Mouse (Mus musculus): Measurements from ENCODE around the gene Gm21188. TPM values are rescaled to one million over a fixed set of nuclear protein-coding genes. Genes with fewer than 3 reads are reported as not detected.
"Not testable (repeated sequence)": the region's sequence is repeated elsewhere in the genome, so short reads cannot be mapped to it uniquely, and the experiment has no call there.

The Gm21188 gene
- polyA plus RNA-seq, 2 experiments, result 0.08 to 0.34 TPM

- H3K27me3 ChIP-seq (ENCODE audit: control insufficient read depth, insufficient read depth, low read length); H3K36me3 ChIP-seq (replicated peaks; ENCODE audit: control insufficient read depth, insufficient read depth, low read depth); ATAC-seq (ENCODE audit: insufficient read depth); H3K9me3 ChIP-seq (ENCODE audit: control insufficient read depth, low read length); H3K4me2 ChIP-seq (ENCODE audit: low read depth); H3K4me3 ChIP-seq (ENCODE audit: insufficient read depth in 1 of 2, low read depth in 2 of 2, low read length in 2 of 2); DNase-seq (ENCODE audit: low read depth in 3 of 3, low spot score in 3 of 3); H3K27ac ChIP-seq; H3K9ac ChIP-seq (replicated peaks); H3K4me1 ChIP-seq (replicated peaks; ENCODE audit: control insufficient read depth in 2 of 2, insufficient read depth in 2 of 2, low read length in 1 of 2): not testable (repeated sequence)
- no CpG with 5 or more reads among the region's 17 CpGs for WGBS (ENCODE audit: insufficient replicate concordance)
These were observed 25.1 kb downstream of the Gm21188 start, which contains the start of gene Gm36079 for GRCm38 (mm10) chr13:120026911-120027310. TSS of gene Gm36079 (minus strand) at chr13:120027011.

- 5% methylated on average over 3 of the region's 13 CpGs for WGBS (ENCODE audit: insufficient replicate concordance)
- H3K4me3 ChIP-seq (ENCODE audit: insufficient read depth in 1 of 2, low read depth in 2 of 2, low read length in 2 of 2); DNase-seq (ENCODE audit: low read depth in 3 of 3, low spot score in 3 of 3); H3K36me3 ChIP-seq (replicated peaks; ENCODE audit: control insufficient read depth, insufficient read depth, low read depth); H3K4me2 ChIP-seq (ENCODE audit: low read depth); H3K27me3 ChIP-seq (ENCODE audit: control insufficient read depth, insufficient read depth, low read length); H3K9me3 ChIP-seq (ENCODE audit: control insufficient read depth, low read length); ATAC-seq (ENCODE audit: insufficient read depth); H3K9ac ChIP-seq (replicated peaks); H3K4me1 ChIP-seq (replicated peaks; ENCODE audit: control insufficient read depth in 2 of 2, insufficient read depth in 2 of 2, low read length in 1 of 2); H3K27ac ChIP-seq: not testable (repeated sequence)
These were observed 25.6 kb downstream of the Gm21188 start for GRCm38 (mm10) chr13:120026373-120026772.

DNA sequence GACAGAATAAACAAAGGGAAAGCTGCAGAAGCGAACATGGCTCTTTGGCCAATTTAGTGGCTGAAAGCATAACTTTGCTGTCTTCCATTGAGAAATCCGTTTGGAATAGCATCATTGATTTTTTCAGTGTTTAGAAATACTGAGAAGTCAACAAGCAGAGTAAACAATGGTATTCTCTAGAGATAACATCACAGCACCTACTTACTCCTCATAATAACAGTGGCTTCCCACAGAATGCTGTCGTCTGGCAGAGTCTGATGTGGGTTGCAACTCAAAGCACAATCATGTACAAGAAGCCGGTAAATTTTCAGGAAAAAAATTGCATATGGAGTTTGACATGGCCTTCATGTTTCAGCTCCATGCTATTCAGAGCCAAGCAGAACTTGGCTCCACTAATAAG is 26.4 kb downstream of the Gm21188 start:
- not testable (repeated sequence) for H3K4me3 ChIP-seq (ENCODE audit: insufficient read depth in 1 of 2, low read depth in 2 of 2, low read length in 2 of 2); H3K9ac ChIP-seq (replicated peaks); H3K27ac ChIP-seq; H3K27me3 ChIP-seq (ENCODE audit: control insufficient read depth, insufficient read depth, low read length); H3K9me3 ChIP-seq (ENCODE audit: control insufficient read depth, low read length); H3K36me3 ChIP-seq (replicated peaks; ENCODE audit: control insufficient read depth, insufficient read depth, low read depth); H3K4me2 ChIP-seq (ENCODE audit: low read depth); ATAC-seq (ENCODE audit: insufficient read depth); DNase-seq (ENCODE audit: low read depth in 3 of 3, low spot score in 3 of 3); H3K4me1 ChIP-seq (replicated peaks; ENCODE audit: control insufficient read depth in 2 of 2, insufficient read depth in 2 of 2, low read length in 1 of 2)
- WGBS (ENCODE audit: insufficient replicate concordance), result 6% methylated on average over 4 of the region's 4 CpGs

GRCm38 (mm10) chr13:120025004-120025403 is 27.0 kb downstream of the Gm21188 start:
- 3% methylated on average over 20 of the region's 21 CpGs for WGBS (ENCODE audit: insufficient replicate concordance)

DNA sequence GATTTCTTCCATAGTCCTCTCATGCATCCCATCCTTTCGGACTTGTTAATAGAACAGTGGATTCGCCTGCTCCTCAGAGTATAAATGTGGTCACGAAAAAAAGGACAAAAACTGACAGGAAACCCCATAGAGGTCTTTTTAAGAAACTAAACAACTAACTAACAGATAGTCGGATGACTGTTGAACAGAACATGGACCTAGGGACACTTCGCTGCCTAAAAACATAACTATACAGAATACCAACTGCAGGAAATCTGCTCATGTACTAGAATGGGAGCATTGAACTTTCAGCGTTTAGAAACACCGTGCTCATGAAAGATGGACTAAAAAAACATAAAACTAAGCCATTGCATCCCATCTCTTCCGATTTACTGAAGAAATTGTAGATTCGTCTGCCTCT is 27.4 kb downstream of the Gm21188 start:
- not testable (repeated sequence) for H3K4me2 ChIP-seq (ENCODE audit: low read depth); H3K9ac ChIP-seq (replicated peaks); H3K36me3 ChIP-seq (replicated peaks; ENCODE audit: control insufficient read depth, insufficient read depth, low read depth); H3K4me1 ChIP-seq (replicated peaks; ENCODE audit: control insufficient read depth in 2 of 2, insufficient read depth in 2 of 2, low read length in 1 of 2); ATAC-seq (ENCODE audit: insufficient read depth); H3K9me3 ChIP-seq (ENCODE audit: control insufficient read depth, low read length); H3K27me3 ChIP-seq (ENCODE audit: control insufficient read depth, insufficient read depth, low read length); H3K27ac ChIP-seq; DNase-seq (ENCODE audit: low read depth in 3 of 3, low spot score in 3 of 3); H3K4me3 ChIP-seq (ENCODE audit: insufficient read depth in 1 of 2, low read depth in 2 of 2, low read length in 2 of 2)
- WGBS (ENCODE audit: insufficient replicate concordance), result 9% methylated on average over 9 of the region's 9 CpGs

More at GRCm38 (mm10) chr13:120025004-120025403, 27.0 kb downstream of the Gm21188 start:
- H3K4me2 ChIP-seq (ENCODE audit: low read depth); ATAC-seq (ENCODE audit: insufficient read depth); H3K4me1 ChIP-seq (replicated peaks; ENCODE audit: control insufficient read depth in 2 of 2, insufficient read depth in 2 of 2, low read length in 1 of 2); H3K27ac ChIP-seq; H3K27me3 ChIP-seq (ENCODE audit: control insufficient read depth, insufficient read depth, low read length); H3K9me3 ChIP-seq (ENCODE audit: control insufficient read depth, low read length); H3K4me3 ChIP-seq (ENCODE audit: insufficient read depth in 1 of 2, low read depth in 2 of 2, low read length in 2 of 2); DNase-seq (ENCODE audit: low read depth in 3 of 3, low spot score in 3 of 3); H3K9ac ChIP-seq (replicated peaks); H3K36me3 ChIP-seq (replicated peaks; ENCODE audit: control insufficient read depth, insufficient read depth, low read depth): not testable (repeated sequence)

DNA sequence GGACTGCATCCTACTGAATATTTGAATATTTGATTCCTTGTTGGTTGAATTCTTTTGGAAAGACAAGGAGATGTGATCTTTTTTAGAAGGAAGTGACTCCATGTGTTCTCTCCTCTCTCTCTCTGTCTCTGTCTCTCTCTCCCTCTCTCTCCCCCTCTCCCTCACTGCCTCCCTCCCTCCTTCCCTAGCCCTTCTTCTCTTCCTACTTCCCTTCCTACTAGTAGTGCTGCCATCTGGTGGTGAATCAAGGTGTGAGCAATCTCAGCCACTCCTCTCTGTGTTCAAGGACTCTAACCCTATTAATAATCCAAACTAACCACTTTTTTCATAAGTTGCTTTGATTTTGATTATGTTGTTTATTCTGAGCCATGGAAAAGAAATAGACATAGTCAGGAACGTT is 30.5 kb downstream of the Gm21188 start:
- TF ChIP-seq CTCF (IDR thresholded peaks at IDR 0.05; ENCODE audit: low read depth), result peak; percentile 31
- not testable (repeated sequence) for H3K9ac ChIP-seq (replicated peaks); DNase-seq (ENCODE audit: low read depth in 3 of 3, low spot score in 3 of 3); H3K9me3 ChIP-seq (ENCODE audit: control insufficient read depth, low read length); H3K4me2 ChIP-seq (ENCODE audit: low read depth); H3K4me1 ChIP-seq (replicated peaks; ENCODE audit: control insufficient read depth in 2 of 2, insufficient read depth in 2 of 2, low read length in 1 of 2); H3K36me3 ChIP-seq (replicated peaks; ENCODE audit: control insufficient read depth, insufficient read depth, low read depth); H3K4me3 ChIP-seq (ENCODE audit: insufficient read depth in 1 of 2, low read depth in 2 of 2, low read length in 2 of 2); ATAC-seq (ENCODE audit: insufficient read depth); H3K27ac ChIP-seq; H3K27me3 ChIP-seq (ENCODE audit: control insufficient read depth, insufficient read depth, low read length)
- no CpG with 5 or more reads among the region's 1 CpGs for WGBS (ENCODE audit: insufficient replicate concordance)

DNA sequence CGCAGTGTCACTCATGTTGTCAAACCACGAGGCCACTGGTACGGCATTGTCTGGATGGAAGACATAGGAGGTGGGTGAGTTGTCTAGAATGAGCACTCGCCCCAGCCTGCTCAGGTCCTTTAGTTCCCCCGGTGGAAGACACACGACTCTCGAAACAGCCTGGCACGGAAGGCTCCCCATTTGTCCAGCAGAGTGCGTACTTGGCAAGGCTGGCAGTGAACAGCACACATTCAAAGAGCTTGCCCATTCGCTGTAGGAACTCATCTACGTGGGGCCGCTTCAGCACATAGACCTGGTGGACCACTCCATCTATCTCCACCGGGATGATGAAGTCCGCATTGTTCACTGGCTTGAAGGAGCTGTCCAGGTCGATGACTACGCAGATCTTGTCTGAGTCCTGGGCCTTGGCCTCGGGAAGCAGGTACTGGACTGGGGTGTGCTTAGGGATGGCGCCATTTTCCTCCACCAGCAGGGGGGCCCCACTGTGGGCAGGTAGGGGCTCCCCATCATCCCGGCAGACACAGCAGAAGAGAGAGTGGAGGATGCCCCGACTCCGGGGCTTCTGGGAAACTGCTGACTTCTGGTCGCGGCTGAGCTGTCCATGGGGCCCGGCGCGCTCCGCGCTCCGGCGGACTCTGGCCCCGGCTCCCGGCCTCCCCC is 36.5 kb downstream of the Gm21188 start:
- H3K4me3 ChIP-seq (ENCODE audit: insufficient read depth in 1 of 2, low read depth in 2 of 2, low read length in 2 of 2); ATAC-seq (ENCODE audit: insufficient read depth); H3K27me3 ChIP-seq (ENCODE audit: control insufficient read depth, insufficient read depth, low read length); H3K4me1 ChIP-seq (replicated peaks; ENCODE audit: control insufficient read depth in 2 of 2, insufficient read depth in 2 of 2, low read length in 1 of 2); H3K4me2 ChIP-seq (ENCODE audit: low read depth); DNase-seq (ENCODE audit: low read depth in 3 of 3, low spot score in 3 of 3); H3K9ac ChIP-seq (replicated peaks); H3K27ac ChIP-seq; H3K36me3 ChIP-seq (replicated peaks; ENCODE audit: control insufficient read depth, insufficient read depth, low read depth); H3K9me3 ChIP-seq (ENCODE audit: control insufficient read depth, low read length): not testable (repeated sequence)
- 0% methylated on average over 15 of the region's 32 CpGs for WGBS (ENCODE audit: insufficient replicate concordance)

DNA sequence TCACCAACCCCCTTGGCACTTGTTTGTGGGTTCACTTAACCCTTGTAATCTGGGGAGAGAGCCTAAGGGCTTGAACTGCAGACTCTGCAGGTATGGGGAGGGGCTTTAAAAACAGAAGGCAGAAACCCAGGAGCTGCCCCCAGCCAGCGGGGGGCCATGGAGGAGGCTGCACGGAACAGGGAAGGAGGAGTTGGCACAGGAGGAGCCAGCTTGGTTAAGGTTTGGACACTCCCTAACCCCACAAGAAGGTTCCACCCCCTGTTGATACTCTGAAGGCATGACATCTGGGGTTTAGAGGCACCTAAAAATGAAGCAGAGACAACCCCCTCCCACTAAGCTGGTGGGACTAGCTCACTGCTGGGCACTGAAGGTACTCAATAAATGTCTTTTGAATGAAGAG is 38.0 kb downstream of the Gm21188 start:
- H3K9ac ChIP-seq (replicated peaks); H3K4me2 ChIP-seq (ENCODE audit: low read depth); H3K4me1 ChIP-seq (replicated peaks; ENCODE audit: control insufficient read depth in 2 of 2, insufficient read depth in 2 of 2, low read length in 1 of 2); ATAC-seq (ENCODE audit: insufficient read depth); H3K27ac ChIP-seq; H3K36me3 ChIP-seq (replicated peaks; ENCODE audit: control insufficient read depth, insufficient read depth, low read depth); H3K27me3 ChIP-seq (ENCODE audit: control insufficient read depth, insufficient read depth, low read length); DNase-seq (ENCODE audit: low read depth in 3 of 3, low spot score in 3 of 3); H3K4me3 ChIP-seq (ENCODE audit: insufficient read depth in 1 of 2, low read depth in 2 of 2, low read length in 2 of 2); H3K9me3 ChIP-seq (ENCODE audit: control insufficient read depth, low read length): not testable (repeated sequence)
- no CpG with 5 or more reads among the region's 2 CpGs for WGBS (ENCODE audit: insufficient replicate concordance)

All from liver, embryonic 14.5 days (tissue).